Mouse (Mus musculus): Measurements from ENCODE around the gene Vmn2r79. TPM values are rescaled to one million over a fixed set of nuclear protein-coding genes. Genes with fewer than 3 reads are reported as not detected.
"Not testable (repeated sequence)": the region's sequence is repeated elsewhere in the genome, so short reads cannot be mapped to it uniquely, and the experiment has no call there.

The Vmn2r79 gene
- total RNA-seq (2021) = not detected
- long read RNA-seq, experiment 1 = 0 reads
- long read RNA-seq, experiment 2 = 0 reads

DNA sequence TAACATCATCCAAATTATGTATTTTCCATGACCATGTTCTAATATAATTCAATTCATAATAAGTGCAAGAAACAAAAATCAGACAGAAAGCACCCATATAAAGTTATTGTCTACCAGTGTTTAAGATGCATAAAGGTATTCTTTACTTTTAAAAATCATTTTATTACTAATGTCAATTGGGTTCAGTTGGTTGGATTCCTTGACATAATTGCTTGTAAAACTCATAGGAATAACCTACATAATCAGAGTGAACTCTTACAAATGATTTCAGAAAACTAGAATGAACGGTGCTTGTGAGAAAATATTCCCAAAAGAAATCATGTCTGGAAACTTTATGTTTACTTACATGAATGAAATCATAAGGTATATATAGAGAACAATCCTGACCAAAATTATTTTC lies at the start of gene Vmn2r79:
Gene Vmn2r79 (plus strand): TSS at position 301 of the 400 bp plus-strand sequence.
- not testable (repeated sequence) for H3K27ac ChIP-seq; H3K4me3 ChIP-seq; DNase-seq (ENCODE audit: low spot score in 2 of 2)

DNA sequence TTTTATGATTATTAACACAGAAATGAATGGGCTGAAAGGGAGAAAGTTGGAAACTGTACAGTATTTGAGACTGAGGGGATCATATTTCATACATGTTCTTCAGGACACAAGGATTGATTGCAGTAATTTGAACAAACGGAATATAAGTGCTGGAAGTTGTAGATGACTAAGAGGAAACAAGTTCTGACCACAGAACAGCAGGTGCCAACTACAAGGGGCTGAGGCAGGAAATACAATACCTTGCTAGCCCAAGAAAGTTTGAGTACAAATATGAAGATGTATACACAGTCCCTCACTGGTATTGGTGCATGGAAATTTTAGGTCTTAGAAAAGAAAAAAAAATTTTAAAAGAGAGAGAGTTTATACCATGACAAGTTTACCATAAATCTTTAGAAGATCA lies 1.2 kb upstream of the Vmn2r79 start:
- Histone ChIP-seq H3K4me3 (no peak overlapping the region), H3K27ac (no peak overlapping the region)
- no peak for TF ChIP-seq CTCF (conservative IDR thresholded peaks at IDR 0.05)
- no peak for DNase-seq (ENCODE audit: low spot score in 2 of 2)

DNA sequence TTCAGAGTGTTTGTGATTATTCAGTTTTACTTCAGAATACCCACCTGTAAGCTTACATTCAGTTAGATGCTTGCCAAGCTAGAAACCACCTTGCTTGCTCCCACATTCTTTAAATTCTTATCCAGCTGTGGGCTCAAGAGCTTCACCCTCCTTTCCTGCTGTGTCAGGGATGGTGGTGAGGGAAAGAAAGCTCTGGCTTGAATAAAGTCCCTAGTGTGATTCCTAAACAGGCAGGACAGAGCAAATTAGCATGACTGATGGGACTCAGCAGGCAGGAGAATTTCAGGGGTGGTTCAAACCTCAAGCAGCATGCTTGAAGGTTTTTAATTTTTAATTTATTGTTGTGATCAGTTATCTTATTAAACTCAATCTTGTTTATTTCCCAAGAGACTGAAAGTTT lies 30.6 kb downstream of the Vmn2r79 start:
- not testable (repeated sequence) for H3K27ac ChIP-seq; DNase-seq (ENCODE audit: low spot score in 2 of 2); H3K4me3 ChIP-seq

DNA sequence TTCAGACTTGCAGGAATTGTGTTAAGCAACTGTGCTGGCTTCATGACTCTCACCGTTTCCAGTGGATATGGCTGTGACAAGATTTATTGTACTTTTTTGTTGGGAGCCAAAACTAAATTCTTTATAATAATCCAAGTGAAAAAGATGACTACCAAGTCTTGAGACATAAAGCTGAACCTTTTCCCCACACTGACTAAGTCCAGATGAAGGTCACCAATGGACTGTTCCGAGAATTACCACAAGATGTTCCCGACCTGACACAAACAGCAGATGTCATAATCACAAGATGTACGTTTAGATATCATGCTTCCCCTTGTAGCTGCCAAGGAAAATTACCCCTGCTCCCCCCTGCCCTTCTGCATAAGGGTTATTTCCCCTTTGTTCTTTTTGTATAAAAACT lies 67.7 kb downstream of the Vmn2r79 start:
- no peak overlapping the region for H3K27ac ChIP-seq
- H3K4me3 ChIP-seq = no peak overlapping the region
- DNase-seq (ENCODE audit: low spot score in 2 of 2) = no peak
- no peak for TF ChIP-seq CTCF (conservative IDR thresholded peaks at IDR 0.05)

Other genes with a start within 250 kb of the Vmn2r79 start
- gene Folh1, start 220.2 kb upstream of the Vmn2r79 start, total RNA-seq (2021) = 1 to 10 TPM; 7.4 to 7.5 TPM
- not detected for gene Vmn2r77, start 201.1 kb upstream of the Vmn2r79 start, total RNA-seq (2021)
- not detected for gene Vmn2r78, start 81.0 kb upstream of the Vmn2r79 start, total RNA-seq (2021)
- gene Nox4, start 250.0 kb downstream of the Vmn2r79 start, total RNA-seq (2021) = under 1 TPM; 0.27 to 0.44 TPM